Comparison of ENCODE assay signal across 10 mouse cellular contexts in genomic region chr11:94412998-94413469, GRCm38 (mm10). TPM values are rescaled to one million over a fixed set of nuclear protein-coding genes. Genes with fewer than 3 reads are reported as not detected.
DNase-seq lines count a peak whose midpoint lies in the region; ATAC-seq and TF ChIP-seq lines count a peak whose summit lies in the region.
"Had no signal": no experiment of that assay in that cellular context is flagged by ENCODE, and none has a peak within 500 bp of the region (broad histone marks: within the 10 kb centered on the region; RNA-seq: fewer than 3 reads in every experiment).

No protein-coding gene starts in this region.

- H3K9me3 ChIP-seq in heart, embryonic 13.5 days, result no peaks in the 10 kb centered on the region
- H3K9me3 ChIP-seq in limb, embryonic 14.5 days (ENCODE audit: control insufficient read depth, low read length), result no peaks in the 10 kb centered on the region

- peaks cover 80% of the 10 kb centered on the region for H3K27me3 ChIP-seq in heart, embryonic 13.5 days (replicated peaks)
- H3K27me3 ChIP-seq in limb, embryonic 14.5 days (ENCODE audit: control insufficient read depth, insufficient read depth, low read length), result no peaks in the 10 kb centered on the region

- H3K4me2 ChIP-seq in heart, embryonic 13.5 days, result peak overlapping the region; percentile 50
- H3K4me2 ChIP-seq in limb, embryonic 14.5 days (replicated peaks; ENCODE audit: low read depth, low read length, severe bottlenecking), result no peak overlapping the region

- peaks cover 5% of the 10 kb centered on the region; the same call in 1 of the 2 replicates for H3K36me3 ChIP-seq in heart, embryonic 13.5 days
- H3K36me3 ChIP-seq in limb, embryonic 14.5 days (ENCODE audit: control insufficient read depth, insufficient read depth, low read length), result peaks cover 96% of the 10 kb centered on the region

- WGBS in heart, embryonic 13.5 days, result 11% methylated on average over 10 of the region's 10 CpGs
- 47% methylated on average over 9 of the region's 10 CpGs for WGBS in limb, embryonic 14.5 days

- no peak for ATAC-seq in heart, embryonic 13.5 days (ENCODE audit: extremely low read depth, insufficient number of reproducible peaks, low FRiP score, low TSS enrichment)
- ATAC-seq in limb, embryonic 14.5 days (ENCODE audit: low FRiP score, low read depth), result peak; percentile 17; the same call in 1 of the 2 replicates
- no peak for ATAC-seq in activated CD4-positive, CD25-positive, alpha-beta regulatory T cell, adult 4 months

- no peak overlapping the region for H3K4me3 ChIP-seq in heart, embryonic 13.5 days
- H3K4me3 ChIP-seq in limb, embryonic 14.5 days (replicated peaks; ENCODE audit: low read length), result no peak overlapping the region
- H3K4me3 ChIP-seq: myocyte had no signal

- H3K4me1 ChIP-seq in heart, embryonic 13.5 days, result peaks cover 41% of the 10 kb centered on the region
- peaks cover 16% of the 10 kb centered on the region for H3K4me1 ChIP-seq in limb, embryonic 14.5 days (ENCODE audit: control insufficient read depth, insufficient read depth, low read length)

- H3K9ac ChIP-seq in heart, embryonic 13.5 days, result peak overlapping the region; percentile 56
- H3K9ac ChIP-seq in limb, embryonic 14.5 days (ENCODE audit: low read depth, low read length, severe bottlenecking), result no peak overlapping the region

- peak overlapping the region; percentile 67 for H3K27ac ChIP-seq in heart, embryonic 13.5 days (replicated peaks)
- no peak overlapping the region for H3K27ac ChIP-seq in limb, embryonic 14.5 days (replicated peaks; ENCODE audit: low read depth, low read length)

- no peak for TF ChIP-seq POLR2A in limb, embryonic 14.5 days (IDR thresholded peaks at IDR 0.05; ENCODE audit: borderline replicate concordance, extremely low read depth, insufficient read depth, insufficient read length)

- DNase-seq in heart, adult 9 months (ENCODE audit: low spot score in 2 of 2), result no peak
- peak; percentile 55 for DNase-seq in right cerebral cortex, adult 18-20 months
- DNase-seq in right cerebral cortex, postnatal 25 days, result no peak
- no peak for DNase-seq in limb, embryonic 14.5 days (ENCODE audit: low spot score)
- DNase-seq in urinary bladder, adult 18-20 months (ENCODE audit: low spot score in 2 of 2), result no peak
- DNase-seq in ovary, postnatal 14 days (ENCODE audit: low spot score), result no peak
- DNase-seq: kidney, postnatal 10 days had no signal

RNA-seq across cellular contexts. Expression of gene Abcc3, which starts 20.2 kb away (rescaled TPM):
- 0.96 and 1.6 TPM in 2 replicates for polyA plus RNA-seq in heart, embryonic 13.5 days (2015; fragmentation: Nextera tagmentation; extraction: Ambion mirVana)
- 1.0 and 1.6 TPM in 2 replicates for polyA plus RNA-seq in limb, embryonic 14.5 days (2012; rRNA removed)
- 1.3 and 1.5 TPM in 2 replicates for polyA plus RNA-seq in limb, embryonic 14.5 days (2014; fragmentation: Nextera tagmentation; extraction: Ambion mirVana)
- under 1 TPM; 0.45 to 0.79 TPM for polyA plus RNA-seq in activated CD4-positive, CD25-positive, alpha-beta regulatory T cell, adult 4 months (2017; shearing (Covaris generic))
- polyA plus RNA-seq: myocyte had no signal
